Mouse (Mus musculus) spleen, postnatal 4 days (tissue): ENCODE data around the gene Acr.
A peak's percentile ranks its signal among the peaks of the same experiment; 100 is the strongest.

Experiments used
- DNase-seq, 2 experiments: peaks; one replicate each; pipeline ENCODE4 v3.0.0; 2022; ENCODE audit warnings: low spot score in 2 of 2

The Acr gene

GRCm38 (mm10) chr15:89568114-89568513, at the start of gene Acr:
Gene Acr (plus strand): TSS chr15:89568326.
- no peak for DNase-seq

GRCm38 (mm10) chr15:89521951-89522350, 46.2 kb upstream of the Acr start:
- no peak for DNase-seq

DNA sequence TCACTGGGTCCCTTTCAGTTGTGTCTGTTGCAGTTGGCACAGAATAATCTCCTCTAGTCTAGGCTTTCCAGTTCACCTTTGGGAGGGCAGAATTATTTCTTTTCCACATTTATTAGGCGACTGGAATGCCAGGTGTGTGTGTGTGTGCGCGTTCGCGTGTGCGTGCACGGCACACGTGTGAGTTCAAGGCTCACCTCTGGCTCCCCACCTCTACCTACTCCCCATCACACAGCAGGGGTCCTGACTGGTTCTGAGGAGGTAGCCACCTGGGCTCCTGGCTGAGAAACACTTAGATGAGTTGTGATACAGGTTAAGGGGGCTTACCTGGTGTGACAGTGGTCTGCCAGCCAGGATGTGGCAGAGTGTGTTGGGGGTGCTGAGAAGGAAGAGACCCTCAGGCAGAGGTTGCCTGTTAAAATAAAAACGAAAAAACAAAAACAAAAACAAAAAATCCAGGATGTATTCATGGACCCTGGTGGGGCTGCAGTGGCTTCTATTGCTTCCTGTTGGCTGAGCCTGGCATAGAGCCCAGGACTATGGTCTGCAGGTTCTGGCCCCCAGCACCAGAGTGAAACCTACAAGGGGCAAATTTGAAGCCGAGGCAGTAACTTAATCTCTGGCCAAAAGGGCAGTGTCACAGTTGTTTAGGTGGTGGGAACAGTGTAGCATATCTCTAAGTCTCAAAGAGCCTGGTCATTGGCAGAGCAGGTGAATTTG, 45.4 kb upstream of the Acr start:
- no peak for DNase-seq

GRCm38 (mm10) chr15:89523283-89523832, 44.8 kb upstream of the Acr start:
- DNase-seq, result no peak

GRCm38 (mm10) chr15:89524001-89524571, 44.0 kb upstream of the Acr start:
- DNase-seq, result no peak

GRCm38 (mm10) chr15:89524611-89525415, 43.3 kb upstream of the Acr start:
- no peak for DNase-seq

DNA sequence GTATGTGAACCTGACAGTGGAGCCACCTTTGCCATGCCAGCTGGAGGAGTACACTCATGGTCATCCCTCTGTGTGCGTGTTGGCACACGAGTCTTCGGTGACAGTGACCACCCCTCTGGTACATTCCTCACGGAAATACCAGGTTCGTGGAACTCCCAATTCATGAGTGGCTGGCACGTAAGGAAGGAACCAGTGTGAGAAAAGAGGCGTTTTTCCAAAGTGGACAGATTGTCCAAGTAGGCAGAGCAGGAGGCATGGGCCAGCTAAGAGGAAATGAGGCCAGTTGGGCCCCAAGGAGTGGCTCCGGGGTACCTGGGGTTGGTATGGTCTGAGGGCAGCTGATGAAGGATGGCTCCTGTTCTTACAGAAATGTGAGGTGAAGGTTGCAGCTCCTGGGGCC, 42.7 kb upstream of the Acr start:
- no peak for DNase-seq

DNA sequence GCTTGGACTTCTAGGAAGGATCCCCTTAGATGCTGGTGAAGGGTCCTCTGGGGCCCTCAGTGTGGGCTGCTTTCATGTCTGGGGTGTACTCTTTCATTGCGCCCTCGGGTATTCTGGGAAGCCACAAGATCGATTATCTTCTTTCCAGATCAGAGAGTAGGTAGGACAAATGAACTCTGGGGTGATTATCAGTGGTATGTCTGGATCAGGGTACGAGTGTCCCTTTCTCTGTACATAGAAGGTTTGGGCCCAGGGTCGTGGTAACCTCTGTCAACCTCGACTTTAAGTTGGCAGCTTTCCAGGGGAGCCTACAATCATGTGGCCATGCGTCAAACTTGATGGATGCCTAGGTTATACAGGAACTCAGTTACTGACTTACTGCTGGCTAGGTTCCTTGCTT, 42.2 kb upstream of the Acr start:
- DNase-seq, result no peak

DNA sequence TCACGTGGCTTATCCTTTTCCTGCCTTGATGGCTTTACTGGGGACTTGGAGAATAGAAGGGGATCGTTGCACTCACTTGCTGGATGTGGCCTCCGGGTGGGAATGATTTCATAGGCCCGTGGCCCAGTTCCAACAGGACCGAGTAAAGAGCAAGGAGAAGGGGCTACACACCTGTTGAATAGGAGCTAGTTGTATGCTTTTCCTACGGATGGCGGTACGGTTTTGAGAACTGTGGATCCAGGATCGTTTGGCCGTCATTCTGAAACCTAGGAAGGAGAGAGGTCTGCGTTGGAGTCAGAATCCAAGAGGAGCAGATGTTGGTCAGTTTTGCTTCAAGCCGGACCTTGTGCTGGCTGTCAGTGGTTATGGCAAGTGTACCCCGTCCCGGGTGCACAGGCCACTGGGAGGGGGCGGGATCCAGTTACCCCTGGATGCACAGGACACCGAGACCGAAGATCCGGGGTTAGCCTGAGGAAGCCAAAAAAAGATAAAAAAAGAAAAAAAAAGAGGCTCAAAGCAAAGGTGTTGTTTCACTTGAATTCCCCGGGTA, 41.3 kb upstream of the Acr start:
- no peak for DNase-seq

DNA sequence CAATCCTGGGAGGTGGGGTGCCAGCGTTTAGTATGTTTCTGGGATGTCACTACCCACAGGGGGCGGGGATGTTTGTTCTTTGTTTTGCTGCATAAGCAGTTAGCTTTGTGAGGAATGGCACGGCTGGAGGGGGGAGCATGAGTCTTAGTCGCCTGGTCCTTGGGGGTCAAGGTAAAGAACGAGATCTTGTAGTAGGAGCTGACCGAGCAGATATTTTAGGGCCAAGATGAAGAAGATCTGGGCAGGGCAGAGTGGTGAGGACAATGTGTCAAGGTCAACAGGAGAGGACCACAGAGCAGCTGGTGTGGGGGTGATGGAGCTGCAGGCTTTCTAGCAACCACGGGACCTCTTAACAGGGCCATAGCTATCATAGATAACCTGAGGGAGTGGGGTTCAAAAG, 40.7 kb upstream of the Acr start:
- DNase-seq, result no peak

DNA sequence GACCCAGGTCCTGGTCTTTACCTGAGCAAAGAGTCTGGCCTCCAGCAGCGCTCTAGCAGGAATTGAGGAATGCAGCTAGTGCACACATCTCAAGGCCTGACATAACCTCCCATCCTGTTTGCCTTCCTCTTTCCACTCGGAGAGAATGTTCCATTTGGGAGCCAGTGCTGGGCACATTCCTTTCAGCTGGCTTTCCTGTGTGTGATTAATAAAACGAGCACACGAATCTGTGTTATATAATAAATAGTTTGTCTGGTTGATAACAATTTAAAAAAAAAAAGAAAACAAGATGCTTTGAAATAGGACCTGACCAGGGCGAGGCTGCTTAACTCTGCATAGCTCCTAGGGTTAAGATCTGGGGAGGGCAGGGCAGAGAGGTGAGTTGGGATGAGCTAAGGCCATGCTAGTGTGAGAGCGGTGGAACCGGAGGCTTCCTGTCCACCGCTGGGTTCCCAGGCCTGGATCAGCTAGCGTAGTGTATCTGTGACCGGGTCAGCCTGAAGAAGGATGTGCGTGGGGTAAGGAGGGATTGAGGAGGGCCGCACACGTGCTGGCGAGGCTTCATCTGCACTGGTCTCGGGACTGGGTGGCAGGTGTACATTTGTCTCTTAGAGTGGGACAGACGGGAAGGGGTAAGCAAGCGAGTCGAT, 39.8 kb upstream of the Acr start:
- DNase-seq, result no peak

DNA sequence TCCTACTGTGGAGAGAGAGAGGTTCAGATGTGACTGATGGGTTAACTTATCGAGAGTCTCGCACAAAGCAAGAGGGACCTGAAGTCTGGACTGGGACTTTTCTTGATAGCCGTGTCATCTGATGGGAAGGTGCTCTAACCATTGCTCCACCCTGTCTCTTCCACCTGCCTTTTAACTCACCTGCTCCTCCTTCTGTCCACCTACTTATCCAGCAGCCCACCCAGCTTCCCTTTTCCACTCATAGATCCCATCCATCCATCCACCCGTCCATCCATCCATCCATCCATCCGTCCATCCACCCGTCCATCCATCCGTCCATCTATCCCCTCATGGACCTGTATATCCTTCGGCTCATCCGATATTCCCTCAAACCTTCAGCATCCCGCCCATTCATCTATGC, 39.2 kb upstream of the Acr start:
- no peak for DNase-seq

GRCm38 (mm10) chr15:89530336-89530735, 37.8 kb upstream of the Acr start:
- peak; percentile 41 to 82 for DNase-seq

DNA sequence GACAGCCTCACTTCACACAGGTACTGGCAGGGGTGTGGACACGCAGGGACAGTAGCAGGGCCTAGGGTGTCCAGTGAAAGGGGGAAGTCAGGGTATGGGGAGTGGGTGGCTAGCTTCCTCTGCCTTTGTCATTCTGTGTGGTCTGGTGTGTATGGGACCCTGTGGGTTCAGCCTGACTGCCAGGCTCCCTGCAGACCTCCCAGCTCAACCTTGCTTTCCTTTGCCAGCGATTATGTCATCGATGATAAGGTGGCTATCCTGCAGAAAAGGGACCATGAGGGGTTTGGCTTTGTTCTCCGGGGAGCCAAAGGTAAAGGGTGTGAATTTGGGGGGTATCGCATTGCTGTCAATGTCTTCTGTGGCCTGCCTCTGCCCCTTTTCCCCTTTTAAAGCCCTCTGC, 36.7 kb upstream of the Acr start:
- DNase-seq, result no peak

GRCm38 (mm10) chr15:89532026-89532923, 35.9 kb upstream of the Acr start:
- DNase-seq, result no peak

- no peak for DNase-seq
Observed at GRCm38 (mm10) chr15:89532924-89533842, 34.9 kb upstream of the Acr start.

GRCm38 (mm10) chr15:89533843-89534207, 34.3 kb upstream of the Acr start:
- DNase-seq, result no peak

DNA sequence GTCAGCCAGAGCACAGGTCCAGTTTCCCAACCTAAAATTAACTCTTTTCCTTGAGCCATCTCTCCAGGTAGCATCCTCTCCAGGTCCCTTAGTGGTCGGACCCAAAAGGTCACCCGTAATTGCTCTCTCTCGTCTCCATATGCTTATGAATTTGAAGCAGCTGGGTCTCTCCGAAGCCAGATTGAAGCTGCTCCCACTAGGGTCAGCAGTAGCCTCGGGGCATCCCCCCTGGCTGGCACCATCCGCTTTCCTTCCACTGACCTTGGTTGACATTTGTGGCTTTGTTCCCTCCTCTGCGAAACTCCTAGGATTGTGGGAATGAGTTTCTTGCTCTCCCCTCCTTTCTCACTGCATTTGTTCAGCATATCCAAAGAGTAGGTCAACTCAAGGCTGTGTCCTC, 24.0 kb upstream of the Acr start:
- no peak for DNase-seq

- no peak for DNase-seq
Observed at GRCm38 (mm10) chr15:89547321-89547720, 20.8 kb upstream of the Acr start.
